Mouse (Mus musculus) bone marrow macrophage, adult 2 months (primary cell): ENCODE results near the gene Plin5. TPM values are rescaled to one million over a fixed set of nuclear protein-coding genes. Genes with fewer than 3 reads are reported as not detected.
"Not testable (repeated sequence)": the region's sequence is repeated elsewhere in the genome, so short reads cannot be mapped to it uniquely, and the experiment has no call there.

Source experiments
- H3K27ac ChIP-seq: 2 replicates; pipeline ENCODE4 v1.5.1; 2012; ENCODE audit warnings: low read depth, low read length; ENCODE audit not compliant: insufficient read depth
- H3K4me1 ChIP-seq: 2 replicates; pipeline ENCODE4 v1.6.1; 2012; ENCODE audit warnings: low read length; ENCODE audit not compliant: control insufficient read depth, insufficient read depth
- H3K4me3 ChIP-seq: 2 replicates; pipeline ENCODE4 v1.5.1; 2012; ENCODE audit warnings: mild to moderate bottlenecking, low read length, moderate library complexity; ENCODE audit not compliant: insufficient read depth
- CTCF ChIP-seq: IDR thresholded peaks from 2 replicates; pipeline ENCODE4 v1.5.1; 2012; ENCODE audit warnings: low read depth, mild to moderate bottlenecking, low read length, moderate library complexity
- POLR2A ChIP-seq: IDR thresholded peaks from 2 replicates; pipeline ENCODE4 v1.6.1; 2012; ENCODE audit warnings: mild to moderate bottlenecking, low read depth, low read length, borderline replicate concordance
- polyA plus RNA-seq: library from polyadenylated mRNA; stranded (reverse); fragments of >200 nt; gene quantifications from 2 replicates; pipeline ENCODE4 v1.2.4, GENCODE M21; 2012; ENCODE audit not compliant: missing spikeins, insufficient read depth, insufficient read length

Plin5 gene
- polyA plus RNA-seq, 1 experiment, result not detected

DNA sequence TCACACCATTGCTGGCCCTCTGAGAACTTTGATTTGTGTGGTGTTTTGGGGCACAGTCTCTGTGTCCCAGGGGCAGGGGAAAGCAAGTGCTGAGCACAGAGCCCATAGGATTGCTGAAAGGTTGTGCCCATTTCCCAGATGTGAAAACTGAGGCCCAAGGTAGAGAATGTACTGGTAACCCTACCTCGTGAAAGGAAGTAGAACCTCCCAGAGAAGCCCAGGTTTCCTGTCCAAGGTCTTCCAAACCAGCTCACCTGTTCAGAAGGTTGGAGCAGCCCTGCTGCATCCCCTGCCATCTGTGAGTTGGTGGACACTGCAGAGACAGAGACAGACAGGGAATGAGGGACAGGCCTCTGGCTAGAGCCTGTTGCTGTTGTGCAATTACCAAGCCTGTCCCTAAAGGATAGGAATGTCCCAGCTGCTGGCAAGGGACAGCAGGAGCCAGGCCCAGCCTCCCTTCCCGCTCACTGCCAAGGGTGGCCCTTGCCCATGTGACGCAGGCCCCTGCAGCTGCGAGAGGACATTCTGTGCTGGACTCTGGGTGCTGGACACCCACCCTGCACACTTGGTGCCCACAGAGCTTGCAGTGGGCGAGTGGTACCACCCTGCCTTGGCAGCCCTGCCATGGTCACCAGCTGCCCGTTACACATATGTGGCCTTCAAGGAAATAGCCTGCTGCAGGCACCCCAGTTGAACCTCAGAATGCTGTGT, 8.9 kb downstream of the Plin5 start:
- no peak for TF ChIP-seq POLR2A
- no peak for TF ChIP-seq CTCF
- Histone ChIP-seq H3K4me3 (no peak overlapping the region), H3K27ac (no peak overlapping the region), H3K4me1 (no peaks in the 10 kb centered on the region)

GRCm38 (mm10) chr17:56107736-56108135, 9.7 kb downstream of the Plin5 start:
- Histone ChIP-seq H3K27ac (no peak overlapping the region), H3K4me1 (no peaks in the 10 kb centered on the region), H3K4me3 (no peak overlapping the region)
- TF ChIP-seq POLR2A, result no peak
- no peak for TF ChIP-seq CTCF

DNA sequence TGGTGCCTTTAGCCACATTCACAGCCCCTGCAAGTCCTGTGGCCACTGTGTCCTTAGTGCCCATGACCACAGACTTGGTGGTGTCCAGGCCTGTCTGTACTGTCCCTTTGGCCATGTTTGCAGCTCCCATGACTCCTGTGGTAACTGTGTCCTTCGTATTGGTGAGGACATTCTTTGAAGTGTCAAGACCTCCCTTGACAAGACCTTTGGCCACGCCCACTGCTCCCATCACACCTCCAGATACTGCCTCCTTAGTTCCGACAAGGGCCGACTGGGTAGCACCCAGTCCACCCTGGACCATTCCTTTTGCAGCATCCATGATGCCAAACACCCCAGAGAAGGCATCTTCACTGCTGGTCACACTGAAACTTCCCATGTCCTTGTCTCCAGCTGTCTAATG, 10.4 kb downstream of the Plin5 start:
- H3K27ac ChIP-seq, result no peak overlapping the region
- TF ChIP-seq CTCF (no peak), POLR2A (no peak)
- H3K4me3 ChIP-seq, result no peak overlapping the region
- no peaks in the 10 kb centered on the region for H3K4me1 ChIP-seq

GRCm38 (mm10) chr17:56106436-56106835, 11.0 kb downstream of the Plin5 start:
- not testable (repeated sequence) for H3K27ac ChIP-seq, H3K4me1 ChIP-seq, H3K4me3 ChIP-seq

- H3K27ac ChIP-seq, H3K4me1 ChIP-seq, H3K4me3 ChIP-seq: not testable (repeated sequence)
Observed at GRCm38 (mm10) chr17:56104821-56105220, 12.6 kb downstream of the Plin5 start.

DNA sequence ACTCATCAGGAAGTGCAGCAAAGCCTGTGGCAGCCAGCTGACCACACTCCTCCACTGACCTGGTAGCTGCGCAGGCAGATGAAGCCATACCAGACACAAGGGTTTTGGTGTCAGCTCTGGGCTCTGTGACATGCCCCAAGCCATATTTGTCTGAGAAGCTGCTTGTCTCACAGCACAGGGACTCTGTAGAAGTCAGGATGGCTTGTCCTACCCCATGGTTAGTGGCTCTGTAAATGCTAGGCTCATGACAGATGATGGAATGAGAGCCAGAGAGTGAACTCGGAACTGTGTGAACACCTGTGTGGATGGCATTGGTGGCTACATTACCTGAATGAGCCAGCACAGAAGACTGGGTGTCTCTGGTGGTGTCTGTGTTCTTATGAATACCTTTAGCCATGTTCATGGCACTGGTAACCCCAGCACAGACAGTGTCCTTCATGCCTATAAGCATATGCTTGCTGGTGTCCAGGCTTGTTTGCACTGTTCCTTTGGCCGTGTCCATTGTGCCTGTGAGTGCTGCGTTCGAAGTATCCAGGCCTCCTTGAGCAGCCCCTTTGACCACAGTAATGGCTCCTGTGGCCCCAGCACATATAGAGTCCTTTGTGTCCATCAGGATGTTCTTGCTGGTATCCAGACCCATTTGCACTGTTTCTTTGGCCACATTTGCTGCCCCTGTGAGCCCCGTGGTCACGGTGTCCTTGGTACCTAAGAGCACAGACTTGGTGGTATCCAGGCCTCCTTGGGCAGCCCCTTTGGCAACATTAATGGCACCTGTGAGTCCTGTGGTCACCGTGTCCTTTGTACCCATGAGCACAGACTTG, 13.7 kb downstream of the Plin5 start:
- H3K27ac ChIP-seq, result no peak overlapping the region

DNA sequence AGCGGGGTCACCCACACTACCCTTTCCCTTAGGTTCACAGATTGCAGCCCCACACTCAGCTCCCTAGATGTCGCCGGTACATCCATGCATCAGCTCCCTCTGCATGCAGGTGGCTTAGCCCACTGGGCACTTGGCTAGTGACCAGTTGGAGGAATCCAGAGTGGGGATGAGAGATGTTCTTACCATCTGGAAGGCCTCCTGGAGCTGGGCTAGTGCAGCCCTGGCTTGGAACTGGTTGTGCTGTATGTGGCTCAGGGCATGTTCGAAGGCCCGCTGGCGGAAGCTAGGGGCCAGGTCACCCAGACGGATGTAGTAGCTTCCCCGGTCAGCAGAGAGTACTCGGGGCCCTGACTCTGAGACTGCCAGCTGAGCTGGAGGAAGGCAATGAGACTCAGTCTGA, 14.5 kb downstream of the Plin5 start:
- Histone ChIP-seq H3K4me1 (no peaks in the 10 kb centered on the region), H3K27ac (no peak overlapping the region), H3K4me3 (no peak overlapping the region)
- no peak for TF ChIP-seq POLR2A
- no peak for TF ChIP-seq CTCF

More for the DNA sequence above, 13.7 kb downstream of the Plin5 start:
- TF ChIP-seq CTCF (no peak), POLR2A (no peak)
- H3K4me3 ChIP-seq, result no peak overlapping the region
- no peaks in the 10 kb centered on the region for H3K4me1 ChIP-seq

- Histone ChIP-seq H3K27ac (no peak overlapping the region), H3K4me1 (no peaks in the 10 kb centered on the region), H3K4me3 (no peak overlapping the region)
- TF ChIP-seq CTCF (no peak), POLR2A (no peak)
Observed at GRCm38 (mm10) chr17:56102158-56102557, 15.2 kb downstream of the Plin5 start.

DNA sequence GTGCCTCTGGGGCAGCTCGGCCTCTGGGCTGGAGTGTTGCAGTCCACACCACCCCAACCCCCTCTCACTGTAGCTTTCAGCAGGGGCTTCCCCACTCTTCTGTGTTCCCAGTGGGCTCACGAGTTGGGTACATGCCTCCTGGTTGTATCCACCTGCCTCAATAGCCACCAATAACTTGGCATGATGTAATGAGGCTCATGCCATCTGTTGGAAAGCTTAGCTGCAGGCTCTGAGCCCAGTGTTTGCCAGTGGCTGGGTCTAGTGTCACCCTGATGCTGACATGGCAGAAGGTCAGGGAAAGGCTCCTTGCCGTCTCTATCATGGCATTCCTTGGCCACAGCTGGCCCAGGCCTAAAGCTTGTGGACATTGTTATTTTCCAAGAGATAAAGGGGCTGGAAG, 16.6 kb downstream of the Plin5 start:
- no peak for TF ChIP-seq POLR2A
- no peak for TF ChIP-seq CTCF
- no peak overlapping the region for H3K27ac ChIP-seq
- H3K4me1 ChIP-seq, result no peaks in the 10 kb centered on the region
- no peak overlapping the region for H3K4me3 ChIP-seq

GRCm38 (mm10) chr17:56098711-56099572, 18.5 kb downstream of the Plin5 start:
- TF ChIP-seq CTCF (no peak), POLR2A (no peak)
- no peaks in the 10 kb centered on the region for H3K4me1 ChIP-seq
- H3K4me3 ChIP-seq, result no peak overlapping the region
- no peak overlapping the region for H3K27ac ChIP-seq
